Mouse (Mus musculus) lung, adult 18-20 months (tissue): ENCODE results near the gene Krt14.
A peak's percentile ranks its signal among the peaks of the same experiment; 100 is the strongest.
"Not testable (repeated sequence)": the region's sequence is repeated elsewhere in the genome, so short reads cannot be mapped to it uniquely, and the experiment has no call there.

Experiments used
- DNase-seq, 2 experiments: peaks; one replicate each; pipeline ENCODE4 v3.0.0; 2022; ENCODE audit warnings: mixed read lengths in 2 of 2

Krt14 gene

GRCm38 (mm10) chr11:100207498-100207897 is at the start of gene Krt14:
TSS of gene Krt14 (minus strand) at chr11:100207548.
- no peak for DNase-seq

GRCm38 (mm10) chr11:100255514-100255913 is 48.2 kb upstream of the Krt14 start:
- no peak for DNase-seq

- DNase-seq, result no peak
Observed at GRCm38 (mm10) chr11:100254360-100255090, 47.2 kb upstream of the Krt14 start.

- DNase-seq, result no peak
Observed at GRCm38 (mm10) chr11:100248852-100249465, 41.6 kb upstream of the Krt14 start, which contains the start of gene Krt16. TSS of gene Krt16 (minus strand) at chr11:100248902.

GRCm38 (mm10) chr11:100246471-100246870 is 39.1 kb upstream of the Krt14 start:
- DNase-seq, result not testable (repeated sequence)

GRCm38 (mm10) chr11:100240272-100240671 is 32.9 kb upstream of the Krt14 start:
- not testable (repeated sequence) for DNase-seq

- no peak for DNase-seq
Observed at GRCm38 (mm10) chr11:100221741-100222140, 14.4 kb upstream of the Krt14 start.

GRCm38 (mm10) chr11:100219304-100219703 is 12.0 kb upstream of the Krt14 start:
- no peak for DNase-seq

GRCm38 (mm10) chr11:100208542-100208941 is 1.2 kb upstream of the Krt14 start:
- DNase-seq, result no peak

- DNase-seq, result peak in 1 of 2 experiments; percentile 18
Observed at GRCm38 (mm10) chr11:100203448-100203847, 3.9 kb downstream of the Krt14 start.

GRCm38 (mm10) chr11:100202906-100203305 is 4.4 kb downstream of the Krt14 start:
- DNase-seq, result no peak

GRCm38 (mm10) chr11:100200104-100200820 is 7.1 kb downstream of the Krt14 start:
- peak; percentile 10 to 29 for DNase-seq

GRCm38 (mm10) chr11:100198666-100199065 is 8.7 kb downstream of the Krt14 start:
- peak in 1 of 2 experiments; percentile 10 for DNase-seq

- no peak for DNase-seq
Observed at GRCm38 (mm10) chr11:100192992-100193391, 14.4 kb downstream of the Krt14 start, which contains the start of gene Krt9. TSS of gene Krt9 (minus strand) at chr11:100193246.

- no peak for DNase-seq
Observed at GRCm38 (mm10) chr11:100191820-100192219, 15.5 kb downstream of the Krt14 start.

GRCm38 (mm10) chr11:100186736-100187135 is 20.6 kb downstream of the Krt14 start:
- DNase-seq, result no peak

GRCm38 (mm10) chr11:100181725-100182124 is 25.6 kb downstream of the Krt14 start:
- no peak for DNase-seq

GRCm38 (mm10) chr11:100179260-100179659 is 28.1 kb downstream of the Krt14 start:
- DNase-seq, result no peak

- DNase-seq, result no peak
Observed at GRCm38 (mm10) chr11:100178307-100178706, 29.0 kb downstream of the Krt14 start.

- no peak for DNase-seq
Observed at GRCm38 (mm10) chr11:100176791-100177190, 30.6 kb downstream of the Krt14 start.

- DNase-seq, result peak; percentile 73 to 80
Observed at GRCm38 (mm10) chr11:100168765-100169762, 38.3 kb downstream of the Krt14 start.

GRCm38 (mm10) chr11:100168071-100168470 is 39.3 kb downstream of the Krt14 start:
- DNase-seq, result peak; percentile 84 to 89
